Mouse (Mus musculus) urinary bladder, postnatal 14 days (tissue): ENCODE measurements at regions not wholly inside any gene's neighbourhood (a gene's known extent, or its start where the extent isn't known, plus 50 kb on each side); places are given as distances from the start of the nearest gene placed in this dataset.

Experiments
- DNase-seq: peaks from one replicate; pipeline ENCODE4 v3.0.0; 2021; ENCODE audit warnings: low spot score

DNA sequence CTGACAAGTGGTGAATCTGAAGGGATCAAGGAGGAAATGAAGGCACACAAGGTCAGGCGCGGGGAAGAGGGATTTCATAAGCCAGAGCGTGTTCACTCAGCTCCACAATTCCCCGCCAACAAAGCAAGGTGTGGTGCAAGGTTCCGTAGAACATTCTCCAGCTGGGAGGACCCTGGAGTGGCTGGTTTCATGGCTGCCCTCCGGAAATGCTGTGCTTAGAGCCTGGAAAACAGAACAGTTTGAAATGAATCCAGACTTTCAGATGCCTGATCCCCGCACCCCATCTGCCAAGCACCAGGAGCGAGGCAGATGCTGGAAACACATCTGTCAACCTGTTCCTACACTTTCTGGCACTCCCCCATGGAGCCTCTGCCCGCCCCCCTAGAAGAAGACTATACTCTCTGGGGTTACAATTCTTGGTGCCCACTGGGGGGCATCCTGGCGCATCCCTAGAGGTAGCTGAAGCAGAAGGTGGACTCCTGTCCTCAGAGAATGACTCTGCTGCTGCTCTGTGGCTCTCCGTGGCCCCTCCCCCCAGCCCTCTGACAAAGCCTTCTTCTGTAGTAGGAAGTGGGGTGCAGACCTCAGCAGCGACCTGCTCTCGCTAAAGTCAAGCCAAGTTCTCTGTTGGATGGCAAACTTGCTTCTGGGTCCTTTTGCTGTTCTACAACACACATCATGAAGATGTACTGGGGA lies 54.5 kb upstream of the Mafb start:
- DNase-seq, result no peak

- DNase-seq, result no peak
Measured at GRCm38 (mm10) chr2:160424491-160424890, 57.6 kb upstream of the Mafb start.

- DNase-seq, result no peak
Measured at GRCm38 (mm10) chr2:160427431-160427830, 60.6 kb upstream of the Mafb start.

- peak; percentile 51 for DNase-seq
Measured at GRCm38 (mm10) chr2:160433252-160433651, 66.4 kb upstream of the Mafb start.

DNA sequence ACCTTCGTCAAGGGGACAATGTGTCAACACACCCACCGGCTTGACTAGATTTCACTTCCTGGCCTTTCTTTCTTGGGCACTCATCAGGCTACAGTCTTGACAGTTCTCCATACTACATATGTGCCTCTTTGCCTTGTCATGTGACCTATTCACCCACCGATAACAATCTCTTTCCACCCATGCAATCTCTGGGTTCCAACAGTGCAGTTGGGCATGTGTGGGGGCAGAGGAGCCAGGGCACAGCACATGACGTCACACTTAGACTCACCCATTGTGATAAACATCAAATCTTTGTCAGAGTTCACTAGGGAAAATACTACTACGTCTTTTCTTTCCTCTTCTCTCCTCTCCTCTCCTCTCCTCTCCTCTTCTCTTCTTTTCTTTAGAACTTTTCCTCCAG lies 67.8 kb upstream of the Mafb start:
- no peak for DNase-seq

DNA sequence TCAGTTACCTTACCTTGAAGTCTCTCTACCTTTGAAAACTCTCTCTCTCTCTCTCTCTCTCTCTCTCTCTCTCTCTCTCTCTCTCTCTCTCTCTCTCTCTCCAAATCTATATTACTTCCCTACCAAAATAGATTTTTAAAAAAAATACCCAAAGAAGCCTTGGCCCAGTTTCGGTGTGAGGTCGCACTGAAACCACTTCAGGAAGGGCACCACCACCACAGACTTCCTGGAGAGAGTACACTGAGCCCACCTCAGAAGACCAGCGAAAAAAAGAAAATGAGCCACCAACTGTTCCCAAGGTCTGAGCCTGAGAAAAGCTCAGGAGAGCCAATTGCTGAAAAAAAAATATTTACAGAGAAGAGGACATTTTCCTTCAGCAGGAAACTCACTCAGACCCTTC lies 68.8 kb upstream of the Mafb start:
- no peak for DNase-seq

DNA sequence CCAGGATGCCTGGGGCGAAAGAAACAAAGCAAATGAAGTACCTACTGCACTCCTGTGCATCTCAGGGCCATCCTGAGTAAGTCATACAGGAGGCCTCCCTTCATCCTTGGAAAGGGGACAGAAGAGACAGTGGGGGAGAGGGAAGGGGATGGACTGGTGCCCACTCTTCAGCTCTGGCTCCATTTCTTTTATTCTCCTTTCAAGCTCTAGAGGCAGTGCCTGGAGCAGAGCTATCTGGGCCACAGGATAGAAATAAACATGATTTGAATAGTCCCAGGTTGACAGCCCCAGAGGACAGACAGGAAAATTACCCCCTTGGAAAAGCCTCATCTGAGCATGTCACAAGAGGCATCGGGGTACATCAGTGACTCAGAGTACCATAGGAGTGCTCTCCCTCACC lies 72.2 kb upstream of the Mafb start:
- DNase-seq, result no peak

DNA sequence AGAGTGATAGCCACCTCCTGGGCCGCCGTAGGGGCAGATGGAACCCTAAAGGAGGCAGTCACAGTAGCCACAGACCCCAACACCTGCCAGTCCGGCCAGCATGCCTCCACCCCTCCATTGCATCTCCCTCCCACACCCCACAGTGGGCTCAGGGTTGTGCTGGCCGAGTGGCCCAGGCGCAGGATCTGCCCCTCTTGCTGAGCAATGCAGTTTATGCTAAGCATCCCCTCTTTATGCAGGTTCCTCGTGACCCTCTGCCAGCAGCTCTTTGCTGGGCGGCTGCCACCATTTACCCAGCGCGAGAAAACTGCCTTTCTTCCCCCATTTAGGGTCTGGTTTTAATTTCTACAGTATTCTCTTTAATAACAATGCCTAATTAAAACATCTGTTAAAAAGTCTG lies 73.4 kb upstream of the Mafb start:
- no peak for DNase-seq

- no peak for DNase-seq
Measured at GRCm38 (mm10) chr2:160451057-160451456, 84.2 kb upstream of the Mafb start.

GRCm38 (mm10) chr2:160451481-160452238 lies 84.8 kb upstream of the Mafb start:
- DNase-seq, result peak; percentile 67

DNA sequence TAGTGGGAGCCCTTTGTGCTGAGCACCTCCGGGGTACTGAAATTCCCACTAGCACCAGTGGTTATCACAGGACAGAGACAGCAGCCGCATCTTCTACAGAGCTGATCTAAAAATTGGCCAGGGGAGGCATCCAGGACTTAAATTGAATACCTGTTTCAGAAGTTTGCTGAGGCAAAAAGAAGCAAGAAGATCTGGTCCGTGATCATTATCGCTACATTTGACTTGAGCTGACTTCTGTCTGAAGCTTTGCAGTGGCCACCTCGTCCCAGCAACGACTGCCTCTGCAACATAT lies 85.3 kb upstream of the Mafb start:
- no peak for DNase-seq

- DNase-seq, result no peak
Measured at GRCm38 (mm10) chr2:160452730-160453129, 85.9 kb upstream of the Mafb start.

DNA sequence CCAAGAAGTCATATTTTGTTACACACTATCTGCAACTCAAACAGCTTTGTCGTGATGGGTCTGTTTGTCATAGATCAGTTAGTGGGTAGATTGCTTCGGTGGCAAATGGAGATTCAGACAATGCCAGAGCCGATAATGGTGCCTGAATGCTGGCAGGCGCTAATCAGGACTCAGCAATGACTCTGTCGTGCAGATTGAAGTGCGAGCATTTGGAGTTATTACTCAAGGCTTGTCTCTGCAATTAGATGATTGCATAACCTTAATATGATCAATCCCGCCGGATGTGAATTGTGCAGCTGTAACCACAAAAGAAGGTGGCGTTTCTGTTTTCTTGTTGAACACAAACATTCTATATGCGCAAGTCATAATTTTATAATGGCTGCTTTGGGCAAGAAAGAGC lies 88.8 kb upstream of the Mafb start:
- DNase-seq, result no peak

DNA sequence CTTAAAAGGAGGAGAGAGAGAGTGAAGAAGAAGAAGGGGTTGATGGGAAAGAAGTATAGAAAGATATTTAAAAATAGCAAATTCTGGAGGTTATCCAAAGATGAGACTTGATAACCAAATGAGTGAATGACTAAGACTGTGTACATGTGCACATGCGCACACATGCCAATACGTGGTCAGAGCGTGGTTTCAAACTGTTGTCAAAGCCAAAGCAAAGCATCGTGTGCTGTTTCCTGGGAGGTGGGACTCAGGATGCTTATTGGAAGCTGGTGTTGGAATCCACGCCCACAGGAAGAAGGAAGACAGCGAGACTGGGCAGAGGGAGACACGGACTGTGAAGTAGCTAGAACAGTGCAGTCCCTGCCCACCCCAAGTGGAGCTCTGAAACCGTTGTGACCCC lies 89.8 kb upstream of the Mafb start:
- DNase-seq, result no peak

- DNase-seq, result no peak
Measured at GRCm38 (mm10) chr2:160471561-160471960, 104.7 kb upstream of the Mafb start.

GRCm38 (mm10) chr2:160476181-160476580 lies 109.3 kb upstream of the Mafb start:
- DNase-seq, result no peak

- DNase-seq, result no peak
Measured at GRCm38 (mm10) chr2:160479240-160479639, 112.4 kb upstream of the Mafb start.

- DNase-seq, result no peak
Measured at GRCm38 (mm10) chr2:160485097-160485496, 118.2 kb upstream of the Mafb start.

- DNase-seq, result no peak
Measured at GRCm38 (mm10) chr2:160485515-160485914, 118.7 kb upstream of the Mafb start.

- DNase-seq, result no peak
Measured at GRCm38 (mm10) chr2:160499726-160500125, 132.9 kb upstream of the Mafb start.

- DNase-seq, result no peak
Measured at GRCm38 (mm10) chr2:160502901-160503300, 136.0 kb upstream of the Mafb start.

DNA sequence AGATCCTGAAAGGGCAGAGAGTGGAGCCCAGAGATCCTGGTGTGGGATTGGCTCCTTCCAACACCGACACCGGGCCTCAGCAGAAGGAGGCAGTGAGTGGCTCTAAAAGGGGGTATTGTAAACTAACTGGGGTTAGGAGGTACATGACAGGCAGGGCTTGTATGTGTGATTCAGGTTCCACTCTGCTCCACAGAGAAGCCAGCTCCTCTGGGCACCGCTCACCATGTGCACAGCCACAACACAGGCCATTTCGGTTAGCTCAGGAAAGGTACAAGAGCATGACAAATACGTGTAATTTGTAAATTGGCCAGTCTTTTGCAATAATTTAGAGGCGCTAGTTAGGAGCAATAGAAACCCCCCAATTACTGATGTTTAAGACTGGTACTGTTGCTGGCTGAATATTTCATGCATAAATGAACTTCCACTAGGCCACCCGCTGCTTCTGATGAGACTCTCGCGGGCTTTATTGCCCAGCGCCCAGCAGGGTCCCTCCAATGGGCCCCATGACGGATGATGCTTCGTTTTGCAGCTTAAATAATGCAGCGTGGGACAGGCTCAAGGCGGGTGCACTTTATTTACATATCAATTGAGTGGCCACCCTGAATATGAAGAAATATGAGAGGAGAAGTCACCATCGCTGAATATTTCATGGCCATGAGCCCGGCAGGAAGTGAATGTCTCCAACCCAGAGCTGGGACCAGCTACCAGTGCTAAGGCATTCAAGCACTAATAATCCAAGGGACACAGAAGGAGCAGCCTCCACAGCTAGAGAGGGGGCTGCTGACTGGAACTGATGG lies 136.9 kb upstream of the Mafb start:
- no peak for DNase-seq

DNA sequence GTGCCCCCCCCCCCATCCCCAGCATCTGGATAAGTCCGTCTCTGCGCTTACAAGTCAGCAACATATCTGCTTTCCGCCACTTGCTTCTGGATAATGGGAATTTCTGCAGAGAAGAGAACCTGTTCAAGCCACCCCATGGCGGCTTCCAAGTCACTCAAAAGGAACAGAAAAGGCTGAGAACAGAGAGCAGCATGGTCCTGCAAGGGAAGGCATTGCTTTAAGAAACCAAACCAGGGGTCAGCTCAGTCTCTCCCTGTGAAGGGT lies 137.5 kb upstream of the Mafb start:
- DNase-seq, result no peak

DNA sequence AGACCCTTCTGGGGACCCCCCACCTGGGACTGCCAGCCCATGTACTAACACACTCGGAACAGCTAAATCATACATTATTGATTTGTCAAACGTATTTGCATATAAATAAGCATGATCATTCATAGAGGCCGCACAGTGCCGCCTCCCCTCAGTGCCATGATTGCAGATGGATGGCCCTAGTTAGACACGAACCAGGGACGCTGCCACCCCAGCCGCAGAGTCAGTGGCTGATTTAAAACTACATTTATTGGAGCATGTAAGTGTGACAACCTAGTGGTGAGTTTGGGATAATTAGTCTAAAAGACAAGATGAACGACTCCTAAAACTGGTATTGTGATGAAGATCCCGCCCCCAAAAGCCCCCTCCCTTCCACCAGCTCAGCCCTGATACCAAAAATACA lies 138.3 kb upstream of the Top1 start:
- no peak for DNase-seq
